Mouse (Mus musculus) testis, adult 2 months (tissue): ENCODE data around the gene Gzmk. TPM values are rescaled to one million over a fixed set of nuclear protein-coding genes. Genes with fewer than 3 reads are reported as not detected.

Source experiments
- H3K27ac ChIP-seq: fragments of 200-500 bp; 2 replicates; pipeline ENCODE4 v1.5.1; 2012; ENCODE audit warnings: low read depth, low read length; ENCODE audit not compliant: control insufficient read depth, insufficient read depth
- H3K27me3 ChIP-seq: fragments of 200-500 bp; 2 replicates; pipeline ENCODE4 v1.6.1; 2012; ENCODE audit warnings: mild to moderate bottlenecking, low read length, moderate library complexity; ENCODE audit not compliant: control insufficient read depth, insufficient read depth
- H3K36me3 ChIP-seq: fragments of 200-500 bp; 2 replicates; pipeline ENCODE4 v1.6.1; 2012; ENCODE audit warnings: mild to moderate bottlenecking, low read length; ENCODE audit not compliant: control insufficient read depth, insufficient read depth
- H3K4me1 ChIP-seq: fragments of 200-500 bp; 2 replicates; pipeline ENCODE4 v1.6.1; 2012; ENCODE audit warnings: low read length; ENCODE audit not compliant: control insufficient read depth, insufficient read depth
- H3K4me3 ChIP-seq: fragments of 200-500 bp; 2 replicates; pipeline ENCODE4 v1.5.1; 2012; ENCODE audit warnings: low read depth, mild to moderate bottlenecking, low read length, moderate library complexity, mixed read lengths; ENCODE audit not compliant: control insufficient read depth
- CTCF ChIP-seq: fragments of 200-500 bp; IDR thresholded peaks from 2 replicates; pipeline ENCODE4 v1.5.1; 2012; ENCODE audit warnings: low read depth, mild to moderate bottlenecking, inconsistent platforms, low read length, moderate library complexity; ENCODE audit not compliant: control insufficient read depth, insufficient read depth, insufficient replicate concordance
- POLR2A ChIP-seq: fragments of 200-500 bp; IDR thresholded peaks from 2 replicates; pipeline ENCODE4 v1.6.1; 2012; ENCODE audit warnings: low read depth, mild to moderate bottlenecking, inconsistent platforms, low read length, moderate library complexity; ENCODE audit not compliant: control insufficient read depth
- polyA plus RNA-seq: library from polyadenylated mRNA; depleted of rRNA; stranded (reverse); fragments of >200 nt; gene quantifications from 2 replicates; pipeline ENCODE4 v1.2.3, GENCODE M21; 2012

Gene Gzmk
- polyA plus RNA-seq, 1 experiment: 0.53 TPM

DNA sequence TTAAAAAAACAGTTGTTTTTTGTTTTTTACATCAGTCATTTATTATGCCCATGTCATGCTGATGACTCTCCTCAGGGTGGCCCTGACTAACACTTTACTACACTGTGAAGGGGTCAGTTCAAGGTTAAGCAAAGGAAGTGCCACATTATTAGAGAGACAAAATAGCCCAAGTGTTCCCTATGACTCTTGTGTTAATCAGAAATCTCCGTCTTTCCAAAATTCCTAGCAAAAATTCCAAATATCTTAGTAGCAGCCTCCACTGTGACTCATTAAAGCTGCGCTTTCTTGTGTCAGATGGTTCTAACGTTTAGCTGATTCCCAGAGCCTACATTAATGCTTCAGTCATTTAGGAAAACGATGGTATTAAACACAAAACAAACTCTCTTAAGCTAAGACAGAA is 23.5 kb downstream of the Gzmk start:
- Histone ChIP-seq H3K4me3 (no peak overlapping the region), H3K4me1 (no peaks in the 10 kb centered on the region), H3K27ac (no peak overlapping the region), H3K27me3 (no peaks in the 10 kb centered on the region), H3K36me3 (no peaks in the 10 kb centered on the region)
- TF ChIP-seq POLR2A (no peak), CTCF (no peak)

DNA sequence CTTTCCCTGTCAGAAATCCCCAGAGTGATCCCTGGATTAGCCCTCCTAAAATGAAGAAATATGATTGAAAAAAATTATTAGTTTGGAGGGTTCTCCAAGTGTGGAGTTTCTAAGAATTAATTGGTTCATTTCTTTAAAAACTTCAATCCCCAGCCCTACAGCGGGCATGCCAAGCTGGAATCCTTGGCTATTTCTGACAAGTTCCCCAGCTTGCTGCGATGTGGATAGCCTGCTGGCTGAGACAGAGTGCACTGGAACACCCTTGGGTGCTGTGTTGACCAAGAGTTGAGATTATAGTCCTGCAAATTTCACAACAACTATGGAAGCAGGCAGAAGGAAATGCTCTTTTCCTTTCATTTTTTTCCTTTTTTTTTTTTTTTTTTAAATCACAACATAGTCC is 24.1 kb downstream of the Gzmk start:
- no peak for TF ChIP-seq CTCF
- no peak for TF ChIP-seq POLR2A
- Histone ChIP-seq H3K27ac (no peak overlapping the region), H3K27me3 (no peaks in the 10 kb centered on the region), H3K4me1 (no peaks in the 10 kb centered on the region), H3K36me3 (no peaks in the 10 kb centered on the region), H3K4me3 (no peak overlapping the region)

DNA sequence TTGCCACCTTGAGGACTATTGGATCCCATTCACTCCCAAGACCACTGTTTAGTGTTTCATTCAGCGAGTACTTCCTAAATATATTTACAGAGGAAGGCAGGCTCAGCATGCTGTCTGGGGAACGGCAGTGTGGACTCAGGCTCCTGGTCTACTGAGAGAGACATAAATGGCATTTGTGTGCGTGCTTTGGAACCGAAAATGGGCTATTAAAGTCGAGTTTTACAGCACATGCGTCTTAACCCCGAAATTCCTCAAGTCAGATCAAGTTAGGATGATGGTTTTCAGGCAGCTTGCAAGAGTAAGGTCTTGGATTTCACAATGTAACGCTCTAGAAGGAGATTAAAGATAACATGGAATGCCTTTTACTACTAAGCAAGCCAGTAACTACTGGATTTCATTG is 25.0 kb downstream of the Gzmk start:
- no peak for TF ChIP-seq POLR2A
- TF ChIP-seq CTCF: no peak
- no peaks in the 10 kb centered on the region for H3K36me3 ChIP-seq
- H3K4me1 ChIP-seq: no peaks in the 10 kb centered on the region
- H3K27ac ChIP-seq: no peak overlapping the region
- no peak overlapping the region for H3K4me3 ChIP-seq
- no peaks in the 10 kb centered on the region for H3K27me3 ChIP-seq

DNA sequence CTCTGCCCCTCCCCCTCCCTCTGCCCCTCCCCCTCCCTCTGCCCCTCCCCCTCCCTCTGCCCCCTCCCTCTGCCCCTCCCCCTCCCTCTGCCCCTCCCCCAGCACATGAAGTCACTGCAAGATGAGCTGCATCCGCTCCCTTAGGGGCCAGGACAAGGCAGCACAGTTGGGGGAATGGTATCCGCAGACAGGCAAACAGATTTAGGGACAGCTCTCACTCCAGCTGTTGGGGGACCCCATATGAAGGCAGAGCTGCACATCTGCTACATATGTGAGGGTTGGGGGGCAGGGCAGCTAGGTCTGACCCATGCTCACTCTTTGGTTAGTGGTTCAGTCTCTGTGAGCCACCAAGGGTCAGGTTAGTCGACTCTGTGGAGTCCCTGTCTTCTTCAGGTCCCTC is 26.4 kb downstream of the Gzmk start:
- H3K4me1 ChIP-seq: no peaks in the 10 kb centered on the region
- no peak for TF ChIP-seq CTCF
- H3K4me3 ChIP-seq: no peak overlapping the region

DNA sequence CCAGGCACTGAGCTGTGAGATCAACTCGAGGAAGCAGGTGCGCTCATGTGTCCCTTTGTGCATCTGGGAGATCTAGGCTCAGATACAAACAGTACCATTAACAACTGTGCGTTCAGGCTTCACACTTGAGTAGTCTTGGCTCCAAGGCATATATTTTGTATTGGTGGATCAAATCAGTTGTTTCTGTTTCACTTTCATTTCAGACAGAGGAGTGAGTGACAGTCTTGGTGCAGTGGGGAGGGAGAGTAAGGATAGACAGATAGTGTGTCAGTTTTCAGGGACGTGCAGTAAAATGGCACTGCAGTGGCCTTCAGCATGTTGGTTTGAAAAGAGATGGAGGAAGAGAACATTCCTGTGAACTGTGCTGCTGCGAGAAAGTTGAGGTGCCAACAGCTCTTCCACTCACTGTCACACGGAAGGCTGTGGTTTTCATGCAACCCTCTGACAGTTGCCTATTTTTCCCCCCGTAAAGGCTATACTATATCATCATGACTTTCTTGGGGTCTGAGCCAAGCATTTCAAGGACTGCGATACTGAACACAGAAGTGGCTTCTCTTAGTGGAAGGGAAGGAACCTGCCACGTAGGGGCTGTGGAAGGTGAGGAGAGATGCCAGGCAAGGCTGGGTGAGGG is 27.7 kb downstream of the Gzmk start:
- TF ChIP-seq POLR2A (no peak), CTCF (no peak)
- Histone ChIP-seq H3K27me3 (no peaks in the 10 kb centered on the region), H3K27ac (no peak overlapping the region), H3K36me3 (no peaks in the 10 kb centered on the region), H3K4me3 (no peak overlapping the region), H3K4me1 (no peaks in the 10 kb centered on the region)

More for the DNA sequence above, 26.4 kb downstream of the Gzmk start:
- Histone ChIP-seq H3K36me3 (no peaks in the 10 kb centered on the region), H3K27ac (no peak overlapping the region), H3K27me3 (no peaks in the 10 kb centered on the region)

DNA sequence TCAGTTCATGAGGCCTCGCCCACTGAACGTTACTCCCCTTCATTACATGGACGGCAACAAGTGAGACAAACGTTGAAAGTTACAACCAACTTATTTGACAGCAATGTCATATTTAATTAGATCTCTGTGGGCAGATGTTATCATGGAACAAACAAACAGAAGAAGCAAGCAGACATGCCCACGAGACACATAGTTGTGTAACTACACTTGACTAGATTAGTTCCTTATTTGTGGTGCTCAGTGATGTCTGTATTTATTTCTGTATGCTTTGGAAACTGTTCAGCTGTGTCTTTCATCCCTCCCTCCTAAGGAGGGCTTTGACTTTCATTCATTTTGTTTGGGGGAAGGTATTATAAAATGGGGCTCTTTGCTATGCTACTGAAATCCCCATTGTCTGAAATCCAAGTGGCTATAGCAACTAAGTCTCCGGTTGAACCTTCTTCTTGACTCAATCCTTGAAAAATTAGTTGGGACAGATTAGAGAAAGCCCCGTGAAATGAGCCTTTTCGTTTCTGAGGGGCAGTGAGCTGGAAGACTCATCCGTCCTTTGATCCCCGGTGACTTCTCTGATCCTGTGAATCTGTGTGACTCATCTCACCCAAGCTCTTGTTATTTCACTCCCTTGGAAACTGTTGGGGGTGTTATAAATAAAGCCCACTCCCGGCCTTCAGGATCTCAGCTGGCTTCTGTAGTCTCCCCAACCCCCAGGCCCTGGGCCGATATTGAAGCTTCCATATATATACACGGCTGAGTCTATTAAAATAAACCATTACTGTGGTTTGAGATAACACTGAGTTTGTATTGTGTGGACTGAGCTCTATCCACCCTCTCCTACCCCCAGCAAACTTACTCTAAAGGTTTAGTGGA is 28.7 kb downstream of the Gzmk start:
- no peaks in the 10 kb centered on the region for H3K27me3 ChIP-seq
- H3K4me1 ChIP-seq: no peaks in the 10 kb centered on the region
- no peak overlapping the region for H3K4me3 ChIP-seq
- no peak for TF ChIP-seq POLR2A
- TF ChIP-seq CTCF: no peak
- H3K36me3 ChIP-seq: no peaks in the 10 kb centered on the region
- no peak overlapping the region for H3K27ac ChIP-seq

DNA sequence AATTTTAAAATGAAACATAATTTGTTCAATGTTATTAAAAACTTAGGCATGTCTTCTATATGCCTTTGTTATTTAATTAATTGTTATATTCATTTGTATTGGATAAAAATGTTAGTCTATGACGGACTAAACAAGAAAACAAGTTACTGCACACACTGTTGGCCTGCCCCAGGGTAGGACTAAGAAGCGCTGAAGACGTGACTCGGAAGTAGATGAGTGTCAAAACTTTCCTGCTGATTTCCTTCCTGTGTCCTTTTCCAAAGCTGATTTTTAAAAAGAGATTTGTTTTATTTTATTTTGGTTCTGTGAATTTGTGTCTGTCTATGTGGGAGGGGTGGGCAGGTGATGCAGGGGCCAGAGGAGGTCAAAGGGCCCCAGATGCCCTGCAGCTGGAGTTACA is 42.0 kb downstream of the Gzmk start:
- Histone ChIP-seq H3K27me3 (no peaks in the 10 kb centered on the region), H3K4me1 (no peaks in the 10 kb centered on the region), H3K4me3 (no peak overlapping the region), H3K27ac (no peak overlapping the region), H3K36me3 (no peaks in the 10 kb centered on the region)
- TF ChIP-seq POLR2A (no peak), CTCF (no peak)
